Mouse (Mus musculus) thymus, postnatal 0 days (tissue): ENCODE data around the gene Pak4. TPM values are rescaled to one million over a fixed set of nuclear protein-coding genes. Genes with fewer than 3 reads are reported as not detected.

Experiments
- DNase-seq: peaks from one replicate; pipeline ENCODE4 v3.0.0-alpha.2; 2015; ENCODE audit warnings: low spot score
- polyA plus RNA-seq: library from polyadenylated mRNA; unstranded; fragments of >200 nt; fragmentation: Nextera tagmentation; extraction: Ambion mirVana; gene quantifications from 2 replicates; pipeline ENCODE4 v1.2.1, GENCODE M21; 2015

Gene Pak4
- polyA plus RNA-seq, 1 experiment from 2014 or later, result 20.3 TPM

- DNase-seq, result no peak
These were observed 6.1 kb downstream of the Pak4 start for GRCm38 (mm10) chr7:28591862-28592261.

DNA sequence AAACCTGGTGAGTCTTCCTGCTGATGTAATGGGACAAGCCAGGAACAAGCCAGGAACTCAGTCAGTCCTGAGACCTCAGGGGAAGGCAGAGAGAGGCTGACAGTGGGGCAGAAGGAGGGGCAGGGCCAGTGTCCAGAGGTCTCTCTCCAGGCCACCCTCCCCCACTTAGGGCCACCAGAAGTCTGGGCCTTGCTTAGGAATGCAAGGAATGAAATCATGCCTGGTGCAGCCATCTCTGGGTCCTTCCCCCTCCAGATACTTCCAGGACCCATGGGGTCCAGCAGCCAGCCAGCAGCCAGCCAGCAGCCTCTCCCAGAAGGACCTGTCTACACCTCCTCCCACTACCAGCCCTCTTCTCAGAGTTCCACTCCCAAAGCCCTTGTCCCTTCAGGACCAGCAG lies 10.3 kb downstream of the Pak4 start:
- no peak for DNase-seq

- no peak for DNase-seq
These were observed 11.1 kb downstream of the Pak4 start for GRCm38 (mm10) chr7:28586663-28587411.

DNA sequence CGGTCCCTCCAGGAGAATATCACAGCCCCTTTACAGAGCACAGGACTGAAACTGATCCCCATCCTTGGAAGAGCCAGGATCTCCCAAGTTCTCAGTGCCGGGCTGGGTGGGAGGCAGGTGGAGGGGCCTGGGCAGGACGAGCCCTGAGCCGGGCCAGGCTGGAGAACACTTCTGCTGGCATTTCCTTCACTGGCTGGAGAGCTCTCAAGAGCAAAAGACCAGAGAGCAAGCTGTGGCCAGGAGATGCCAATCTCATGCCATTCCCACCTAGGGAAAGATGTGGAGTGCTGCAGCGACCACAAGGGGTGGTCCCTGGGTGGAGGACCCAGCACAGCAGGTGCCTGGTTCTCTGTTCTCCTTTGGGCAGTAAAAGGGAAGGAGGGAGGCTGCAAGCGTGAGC lies 13.0 kb downstream of the Pak4 start:
- DNase-seq, result no peak

- no peak for DNase-seq
These were observed 13.5 kb downstream of the Pak4 start for GRCm38 (mm10) chr7:28584468-28584867.

DNA sequence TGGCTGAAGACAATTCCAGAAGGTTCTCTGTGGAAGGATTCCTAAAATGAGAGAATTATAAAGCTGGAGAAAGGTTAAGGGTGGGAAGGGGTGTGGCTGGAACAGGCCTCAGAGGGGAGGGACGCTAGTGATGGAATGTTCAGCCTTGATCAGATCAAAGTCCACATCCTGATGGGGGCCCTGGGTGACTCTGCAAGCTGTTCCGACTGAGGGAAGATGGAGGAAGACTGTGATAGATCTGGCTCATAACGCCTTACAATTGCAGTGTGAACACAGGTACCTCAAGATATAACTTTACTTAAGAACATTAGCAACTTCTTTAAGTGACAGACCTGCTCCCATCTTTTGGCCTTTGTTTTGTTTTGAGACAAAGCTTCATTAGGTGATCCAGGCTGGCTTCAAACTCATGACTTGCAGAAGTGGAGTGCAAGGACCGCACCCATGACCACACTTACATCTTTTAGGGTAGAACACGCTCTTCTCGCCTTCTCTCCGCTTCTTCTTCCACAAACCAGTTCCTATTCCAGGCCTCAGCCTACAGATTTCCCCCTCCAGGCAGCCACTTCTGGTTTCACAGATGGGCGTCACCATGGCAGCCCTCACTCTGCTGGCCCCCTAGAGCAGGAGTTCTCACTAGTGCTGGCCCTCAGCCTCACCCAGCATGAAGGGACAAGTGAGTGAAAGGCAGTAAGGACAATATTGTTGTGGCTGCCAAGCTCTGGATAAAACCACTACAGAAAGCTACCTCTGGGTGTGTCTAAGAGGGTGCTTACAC lies 14.2 kb downstream of the Pak4 start:
- DNase-seq, result no peak

- peak; percentile 37 for DNase-seq
These were observed 15.1 kb downstream of the Pak4 start for GRCm38 (mm10) chr7:28582841-28583240.

DNA sequence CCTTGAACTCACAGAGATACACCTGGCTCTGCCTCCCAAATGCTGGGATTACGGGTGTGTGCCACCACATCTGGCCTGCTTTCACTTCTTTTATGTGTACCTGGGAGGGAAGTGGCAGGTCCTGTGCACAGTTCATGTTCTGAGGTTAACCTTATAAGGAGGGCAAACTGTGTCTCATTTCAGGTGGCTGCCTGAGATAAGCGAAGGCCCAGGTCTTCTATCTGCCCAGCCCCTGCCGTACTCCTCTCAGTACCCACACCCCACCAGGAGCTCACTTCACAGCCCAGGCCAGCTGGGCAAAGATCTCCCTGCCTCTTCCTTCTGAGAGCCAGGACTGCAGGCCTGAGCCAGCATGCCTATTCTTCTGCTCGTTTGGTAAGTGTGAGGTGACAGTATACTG lies 16.3 kb downstream of the Pak4 start:
- peak; percentile 42 for DNase-seq

DNA sequence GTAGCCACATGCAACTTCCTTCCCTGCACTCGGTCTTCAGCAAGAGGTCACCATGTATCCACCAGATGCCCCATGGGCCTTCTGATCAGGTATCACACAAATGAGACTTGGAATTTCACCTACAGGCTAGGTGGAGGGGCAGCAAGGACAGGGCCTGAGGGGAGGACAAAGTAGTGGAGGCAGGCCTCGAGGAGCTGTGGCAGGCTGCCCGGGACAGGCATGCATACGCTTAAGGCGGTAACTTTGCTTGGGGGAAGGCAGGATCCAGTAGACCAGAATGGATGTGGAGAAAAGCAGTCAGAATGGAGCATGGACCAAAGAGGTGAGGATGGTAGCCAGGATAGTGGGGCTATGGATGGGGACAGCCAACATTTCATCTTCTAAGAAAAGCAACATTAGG lies 18.2 kb downstream of the Pak4 start:
- DNase-seq, result no peak

- no peak for DNase-seq
These were observed 19.4 kb downstream of the Pak4 start for GRCm38 (mm10) chr7:28578543-28579053.

- no peak for DNase-seq
These were observed 20.0 kb downstream of the Pak4 start for GRCm38 (mm10) chr7:28577826-28578542.

DNA sequence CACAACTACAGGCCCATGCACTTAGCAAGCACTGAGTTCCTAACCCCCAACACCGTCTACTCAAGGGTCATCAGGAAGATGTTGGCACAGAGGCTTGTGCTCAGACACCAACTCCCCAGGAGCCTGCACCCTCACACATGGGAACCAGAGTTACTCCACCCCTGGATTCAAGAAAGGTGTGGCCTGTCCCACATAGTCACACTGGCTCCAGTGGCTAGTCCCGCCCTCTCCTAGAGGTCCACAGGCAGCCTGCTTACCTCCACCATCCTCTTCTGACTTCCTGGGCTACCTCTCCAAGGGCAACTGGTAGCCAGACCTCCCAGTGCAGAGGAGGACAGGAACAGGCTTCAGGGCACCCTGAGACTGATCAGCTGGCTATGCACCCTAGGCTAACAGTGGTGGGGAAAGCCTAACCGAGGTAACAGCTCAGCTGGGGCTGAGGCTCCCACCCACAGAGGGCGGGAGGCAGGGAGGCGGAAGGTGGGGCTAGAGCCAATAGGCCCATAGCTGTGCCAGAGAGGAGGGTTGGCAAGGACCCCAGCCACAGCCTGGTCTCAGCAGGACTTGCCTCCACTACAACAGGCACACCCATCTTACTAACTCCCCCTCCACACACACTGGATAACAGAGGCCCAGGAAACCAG lies 21.6 kb downstream of the Pak4 start:
- no peak for DNase-seq

DNA sequence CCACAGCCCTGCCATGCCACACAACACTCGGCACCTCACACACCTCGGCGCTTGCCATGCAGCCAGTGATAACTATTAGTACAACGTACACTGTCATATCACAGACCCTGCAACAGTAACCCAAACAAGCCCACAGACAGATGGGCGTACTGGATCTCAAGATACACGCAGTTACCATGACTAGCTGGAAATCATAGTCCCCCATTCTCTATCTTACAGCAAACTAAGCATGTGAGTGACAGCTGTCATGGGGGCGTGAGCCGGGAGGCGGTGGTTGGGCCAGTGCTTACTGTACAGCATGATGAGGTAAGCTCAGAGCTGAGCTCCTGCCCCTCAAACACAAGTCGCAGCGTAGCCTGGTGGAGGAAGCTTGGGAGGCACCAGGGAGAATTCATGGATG lies 22.4 kb downstream of the Pak4 start:
- DNase-seq, result no peak

- no peak for DNase-seq
These were observed 24.7 kb downstream of the Pak4 start for GRCm38 (mm10) chr7:28573236-28573635.

DNA sequence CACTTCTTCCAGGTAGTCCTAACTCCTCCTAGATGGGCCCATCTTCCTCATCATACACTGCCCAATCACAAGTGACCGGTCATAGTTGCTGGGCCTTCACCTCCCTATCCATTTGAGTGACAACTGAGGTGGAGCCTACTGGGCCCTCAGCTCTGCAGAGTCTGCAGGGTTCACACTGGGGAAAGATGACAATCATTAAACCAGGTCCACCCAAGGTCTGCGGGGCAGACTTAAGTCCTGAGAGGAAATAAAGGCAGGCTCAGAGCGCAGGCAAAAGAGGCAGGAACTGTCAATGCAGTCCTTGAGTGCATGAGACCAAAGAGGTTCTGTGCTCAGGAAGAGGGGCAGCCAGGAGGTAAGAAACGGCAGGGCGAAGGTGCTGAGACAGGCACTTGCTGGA lies 25.3 kb downstream of the Pak4 start:
- no peak for DNase-seq

- DNase-seq, result no peak
These were observed 26.9 kb downstream of the Pak4 start for GRCm38 (mm10) chr7:28570982-28571682.

DNA sequence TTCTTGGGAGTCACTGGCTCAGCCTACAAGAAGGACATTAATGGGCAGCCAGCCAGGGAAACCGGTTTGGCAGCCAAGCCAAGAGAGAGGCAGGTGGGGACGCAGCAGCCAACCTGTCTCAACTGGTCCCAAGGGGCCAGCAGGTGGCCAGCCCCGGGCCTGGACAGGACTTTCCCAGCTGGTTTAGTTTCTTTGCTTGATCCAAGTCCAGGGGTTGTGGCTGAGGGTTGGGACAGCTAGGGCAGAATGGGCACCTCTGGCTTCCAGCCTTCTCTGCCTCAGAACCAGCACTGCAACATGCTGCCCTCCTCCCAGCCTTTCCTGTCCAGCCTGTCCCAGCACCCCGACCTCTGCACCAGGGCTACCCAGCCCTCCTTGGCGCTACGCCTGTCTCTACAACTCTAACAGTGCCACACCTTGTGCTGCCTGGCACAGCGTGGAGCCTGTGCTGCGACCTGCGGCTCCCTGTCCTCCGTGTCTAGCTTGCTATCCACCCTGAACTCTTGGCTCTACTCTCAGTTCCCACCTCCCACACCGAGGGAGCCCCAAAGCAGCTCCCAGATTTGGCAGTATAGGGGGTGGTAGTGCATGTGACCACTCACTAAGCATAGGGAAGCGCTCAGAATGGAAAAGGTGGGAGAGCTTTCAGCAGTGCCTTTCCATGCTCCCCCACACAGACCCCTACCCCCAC lies 27.5 kb downstream of the Pak4 start:
- no peak for DNase-seq

- peak; percentile 75 for DNase-seq
These were observed 29.7 kb downstream of the Pak4 start for GRCm38 (mm10) chr7:28568253-28568652.

- DNase-seq, result no peak
These were observed 30.4 kb downstream of the Pak4 start for GRCm38 (mm10) chr7:28567539-28567938.

DNA sequence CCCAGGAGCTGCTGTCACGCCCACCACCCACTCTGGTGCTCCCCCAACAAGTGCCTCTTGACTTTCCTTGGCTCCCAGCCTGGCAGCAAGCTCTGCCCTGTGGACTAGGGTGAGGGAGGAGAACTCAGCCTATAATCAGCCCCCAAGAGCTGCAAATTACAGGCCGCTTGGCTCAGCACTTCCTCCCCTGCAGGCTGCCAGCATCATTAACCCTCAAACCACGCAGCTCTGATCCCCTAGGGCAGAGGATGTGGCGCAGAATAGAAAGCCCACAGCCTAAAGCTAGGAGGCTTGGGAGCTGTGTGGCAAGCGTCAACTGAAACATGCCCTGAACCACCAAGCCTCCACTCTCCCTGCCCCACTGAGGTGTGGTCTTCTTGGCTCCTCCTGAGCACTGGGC lies 32.6 kb downstream of the Pak4 start:
- peak; percentile 80 for DNase-seq
